Mouse (Mus musculus) midbrain, embryonic 13.5 days (tissue): ENCODE measurements around the gene Ptx4. TPM values are rescaled to one million over a fixed set of nuclear protein-coding genes. Genes with fewer than 3 reads are reported as not detected.
A peak's percentile ranks its signal among the peaks of the same experiment; 100 is the strongest.

Experiments used
- ATAC-seq: fragments of 200-750 bp; cut with Nextera tagmentation; 2 replicates; pipeline ENCODE4 v1.8.0; 2017; ENCODE audit warnings: mild to moderate bottlenecking, moderate TSS enrichment, moderate library complexity
- H3K27ac ChIP-seq: fragments of 300-500 bp; sonication (generic); 2 replicates; pipeline ENCODE4 v1.5.1; 2015; ENCODE audit warnings: inconsistent platforms, mild to moderate bottlenecking, moderate library complexity
- H3K27me3 ChIP-seq: fragments of 300-500 bp; sonication (generic); 2 replicates; pipeline ENCODE4 v1.6.1; 2015; ENCODE audit warnings: mild to moderate bottlenecking, inconsistent platforms
- H3K36me3 ChIP-seq: fragments of 300-500 bp; sonication (generic); 2 replicates; pipeline ENCODE4 v1.6.1; 2015; ENCODE audit warnings: mild to moderate bottlenecking, inconsistent platforms
- H3K4me1 ChIP-seq: fragments of 300-500 bp; sonication (generic); replicated peaks from 2 replicates; pipeline ENCODE4 v1.6.1; 2015; ENCODE audit warnings: inconsistent platforms
- H3K4me2 ChIP-seq: fragments of 300-500 bp; sonication (generic); replicated peaks from 2 replicates; pipeline ENCODE4 v1.6.1; 2015; ENCODE audit warnings: moderate library complexity, mild to moderate bottlenecking, inconsistent platforms
- H3K4me3 ChIP-seq: fragments of 300-500 bp; sonication (generic); replicated peaks from 2 replicates; pipeline ENCODE4 v1.5.1; 2015; ENCODE audit warnings: mild to moderate bottlenecking, inconsistent platforms
- H3K9ac ChIP-seq: fragments of 300-500 bp; sonication (generic); replicated peaks from 2 replicates; pipeline ENCODE4 v1.6.1; 2015; ENCODE audit warnings: mild to moderate bottlenecking, inconsistent platforms
- H3K9me3 ChIP-seq: fragments of 300-500 bp; sonication (generic); 2 replicates; pipeline ENCODE4 v1.6.1; 2016; ENCODE audit warnings: mild to moderate bottlenecking, inconsistent platforms
- WGBS: fragments of 180-500 bp; shearing (Covaris S2); methylation state at CpG from one replicate; pipeline ENCODE4 v1.1.7; 2015; 5-methylcytosine and 5-hydroxymethylcytosine counted together
- polyA plus RNA-seq: library from polyadenylated mRNA; unstranded; fragments of >200 nt; fragmentation: Nextera tagmentation; extraction: Ambion mirVana; gene quantifications from 2 replicates; pipeline ENCODE4 v1.2.1, GENCODE M21; 2015

Ptx4 gene
- polyA plus RNA-seq, 1 experiment from 2014 or later, result not detected

DNA sequence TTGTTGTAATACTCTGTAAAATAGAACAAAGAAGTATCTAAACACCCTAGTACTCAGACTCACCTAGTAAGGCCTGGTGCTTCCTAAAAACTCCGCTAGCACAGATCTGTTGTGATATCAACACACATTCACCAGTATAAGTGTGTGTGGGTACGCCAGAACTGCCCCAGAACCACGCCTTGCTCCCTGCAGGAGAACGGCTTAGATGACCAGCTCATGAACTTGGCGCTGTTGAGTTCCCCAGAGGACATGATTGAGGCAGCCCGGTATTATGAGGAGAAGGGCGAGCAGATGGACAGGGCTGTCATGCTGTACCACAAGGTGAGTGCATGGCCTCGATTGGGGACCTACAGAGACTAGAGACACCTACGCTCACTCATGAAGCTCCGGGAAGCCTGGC is 30.1 kb upstream of the Ptx4 start:
- 93% methylated on average over 10 of the region's 10 CpGs for WGBS

DNA sequence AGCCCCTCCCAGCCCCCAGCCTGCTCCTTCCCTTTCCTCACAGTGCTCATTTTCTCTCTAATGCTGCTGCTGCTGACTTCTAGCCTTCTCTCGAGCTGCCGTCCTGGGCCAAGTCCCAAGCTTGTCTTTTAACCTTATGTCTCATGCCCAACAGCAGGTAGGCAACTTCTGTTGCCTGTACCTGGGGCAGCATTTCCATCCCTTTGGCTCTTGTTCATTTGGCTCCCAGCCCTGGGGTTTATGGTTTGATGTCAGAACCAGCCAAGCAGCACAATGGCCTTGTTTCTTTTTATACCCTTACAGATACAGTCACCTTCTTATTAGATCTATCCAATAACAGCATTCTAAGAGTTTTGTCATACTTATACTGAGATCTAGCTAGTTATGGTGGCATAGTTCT is 24.3 kb upstream of the Ptx4 start:
- WGBS, result 97% methylated on average over 2 of the region's 2 CpGs
- Histone ChIP-seq H3K4me1 (no peaks in the 10 kb centered on the region), H3K36me3 (peaks cover 79% of the 10 kb centered on the region), H3K4me3 (no peak overlapping the region), H3K9me3 (no peaks in the 10 kb centered on the region), H3K4me2 (no peak overlapping the region), H3K9ac (no peak overlapping the region), H3K27me3 (no peaks in the 10 kb centered on the region), H3K27ac (no peak overlapping the region)
- no peak for ATAC-seq

More for the DNA sequence above, 30.1 kb upstream of the Ptx4 start:
- H3K4me3 ChIP-seq, result no peak overlapping the region
- H3K9ac ChIP-seq, result no peak overlapping the region
- no peak for ATAC-seq
- H3K27me3 ChIP-seq, result no peaks in the 10 kb centered on the region
- no peak overlapping the region for H3K27ac ChIP-seq
- H3K4me1 ChIP-seq, result no peaks in the 10 kb centered on the region
- no peaks in the 10 kb centered on the region for H3K9me3 ChIP-seq
- no peak overlapping the region for H3K4me2 ChIP-seq
- peaks cover 68% of the 10 kb centered on the region for H3K36me3 ChIP-seq

DNA sequence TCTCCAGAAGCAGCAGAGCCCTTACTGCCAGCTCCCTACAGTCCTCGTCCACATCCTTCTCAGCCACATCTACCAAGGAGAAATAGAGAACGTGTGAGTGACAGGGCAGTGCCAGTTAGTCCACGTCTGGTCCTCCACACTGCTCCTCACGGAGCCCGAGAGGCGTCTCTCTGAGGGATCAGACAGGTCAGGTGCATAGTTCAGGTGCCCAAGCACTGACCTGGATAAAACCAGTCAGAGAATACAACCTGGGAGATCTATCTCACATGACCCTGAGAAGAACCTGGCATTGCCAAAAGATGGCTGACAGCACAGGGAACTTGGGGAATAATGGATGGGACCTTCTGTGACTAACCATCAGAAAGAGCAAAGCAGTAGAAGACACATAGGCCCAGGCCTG is 20.5 kb upstream of the Ptx4 start:
- Histone ChIP-seq H3K27ac (no peak overlapping the region), H3K4me3 (no peak overlapping the region), H3K4me1 (no peaks in the 10 kb centered on the region), H3K27me3 (no peaks in the 10 kb centered on the region), H3K9me3 (no peaks in the 10 kb centered on the region), H3K36me3 (peaks cover 84% of the 10 kb centered on the region), H3K9ac (no peak overlapping the region), H3K4me2 (no peak overlapping the region)
- WGBS, result 93% methylated on average over 6 of the region's 6 CpGs
- no peak for ATAC-seq

DNA sequence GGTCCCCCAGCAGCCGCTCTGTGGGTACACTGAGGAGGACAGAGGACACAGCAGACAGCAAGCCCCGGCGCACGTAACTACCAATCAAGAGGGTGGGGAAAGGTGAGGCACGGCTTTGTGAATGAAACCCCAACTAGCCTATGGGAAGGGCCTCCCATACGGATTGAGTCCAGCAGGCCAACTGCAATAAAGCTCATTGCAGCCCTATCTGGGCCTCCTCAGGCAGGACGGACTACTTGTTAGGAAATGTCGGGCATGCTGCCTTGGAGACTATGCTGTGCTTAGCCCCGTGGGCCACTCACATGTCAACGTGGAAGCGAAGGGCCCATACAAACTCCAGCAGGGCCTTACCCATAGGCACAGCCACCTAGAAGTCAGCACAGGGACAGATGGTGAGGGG is 19.2 kb upstream of the Ptx4 start:
- H3K27ac ChIP-seq, result no peak overlapping the region
- no peaks in the 10 kb centered on the region for H3K4me1 ChIP-seq
- H3K36me3 ChIP-seq, result peaks cover 89% of the 10 kb centered on the region
- H3K27me3 ChIP-seq, result no peaks in the 10 kb centered on the region
- no peaks in the 10 kb centered on the region for H3K9me3 ChIP-seq
- 95% methylated on average over 11 of the region's 11 CpGs for WGBS
- no peak overlapping the region for H3K4me2 ChIP-seq
- ATAC-seq, result no peak
- no peak overlapping the region for H3K9ac ChIP-seq
- H3K4me3 ChIP-seq, result no peak overlapping the region

DNA sequence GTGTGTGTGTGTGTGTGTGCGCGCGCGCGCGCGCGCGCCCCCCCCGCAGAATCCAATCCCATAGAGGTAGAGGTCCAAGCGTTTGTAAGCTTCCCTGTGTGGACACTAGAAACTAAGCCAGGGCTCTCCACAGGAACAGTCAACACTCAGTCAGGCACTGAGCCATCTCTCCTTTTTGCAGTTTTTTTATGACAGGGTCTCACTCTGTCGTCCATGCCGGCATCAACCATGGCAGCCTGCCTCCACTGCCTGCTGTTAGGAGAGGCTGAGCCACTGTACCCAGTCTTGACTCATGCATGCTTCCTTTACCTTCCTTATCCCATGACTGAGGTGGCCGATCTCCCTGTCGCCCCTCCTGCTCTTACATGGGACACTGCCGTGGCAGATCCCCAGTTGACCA is 12.8 kb upstream of the Ptx4 start:
- H3K4me1 ChIP-seq, result 0 out of 2 replicates have a peak, but pooled peaks cover under 1% of the 10 kb centered on the region
- no peaks in the 10 kb centered on the region for H3K27me3 ChIP-seq
- H3K9ac ChIP-seq, result no peak overlapping the region
- H3K36me3 ChIP-seq, result peaks cover 97% of the 10 kb centered on the region
- no peak overlapping the region for H3K4me2 ChIP-seq
- H3K9me3 ChIP-seq, result no peaks in the 10 kb centered on the region
- no peak overlapping the region for H3K4me3 ChIP-seq
- no peak for ATAC-seq
- no peak overlapping the region for H3K27ac ChIP-seq
- WGBS, result 97% methylated on average over 11 of the region's 16 CpGs

DNA sequence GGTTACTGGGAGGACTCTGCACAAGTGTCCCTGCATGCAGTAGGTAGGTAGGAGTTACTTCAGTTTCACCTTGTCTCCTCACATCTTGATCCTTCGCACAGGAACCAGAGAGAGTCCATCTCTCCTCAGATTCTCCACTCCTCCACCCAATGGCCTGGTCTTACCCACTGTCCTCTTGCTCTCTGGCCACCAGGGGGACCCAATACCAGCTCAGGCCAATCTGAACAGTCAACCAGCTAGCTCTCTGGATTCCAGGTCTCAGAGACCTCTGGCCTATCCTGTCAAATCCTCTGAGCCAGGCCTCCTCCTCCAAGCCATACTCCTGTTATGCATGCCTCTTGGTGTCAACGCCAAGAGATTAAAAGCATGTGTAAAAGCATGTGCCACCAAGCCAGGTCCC is 11.0 kb upstream of the Ptx4 start:
- Histone ChIP-seq H3K4me1 (peaks cover 9% of the 10 kb centered on the region), H3K36me3 (peaks cover 88% of the 10 kb centered on the region), H3K4me3 (no peak overlapping the region), H3K27me3 (no peaks in the 10 kb centered on the region), H3K27ac (no peak overlapping the region), H3K9ac (no peak overlapping the region), H3K4me2 (no peak overlapping the region), H3K9me3 (no peaks in the 10 kb centered on the region)
- 80% methylated on average over 2 of the region's 2 CpGs for WGBS
- ATAC-seq, result no peak

DNA sequence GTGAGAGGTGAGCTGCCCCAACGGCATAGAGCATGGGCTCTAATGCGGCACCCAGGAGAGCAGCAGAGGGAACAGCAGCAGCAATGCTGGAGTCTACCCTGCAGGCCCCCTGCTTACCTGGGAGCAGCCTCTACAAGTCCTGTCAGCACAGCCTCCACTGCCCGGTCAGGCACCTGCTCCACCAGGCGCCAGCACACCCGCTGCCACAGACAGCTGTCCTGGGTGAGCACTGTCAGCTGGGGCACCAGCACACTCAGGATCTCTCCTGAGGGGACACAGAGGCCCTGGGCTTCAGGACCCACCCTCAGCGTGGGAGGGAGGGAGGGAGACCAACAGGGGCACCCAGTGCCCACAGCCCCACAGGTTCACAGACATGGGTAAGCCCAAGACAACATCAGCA is 10.0 kb upstream of the Ptx4 start:
- ATAC-seq, result no peak
- Histone ChIP-seq H3K36me3 (peaks cover 78% of the 10 kb centered on the region), H3K4me2 (no peak overlapping the region), H3K27me3 (no peaks in the 10 kb centered on the region), H3K9me3 (no peaks in the 10 kb centered on the region), H3K4me1 (peaks cover 16% of the 10 kb centered on the region), H3K4me3 (no peak overlapping the region), H3K27ac (no peak overlapping the region), H3K9ac (no peak overlapping the region)
- WGBS, result 97% methylated on average over 6 of the region's 6 CpGs

DNA sequence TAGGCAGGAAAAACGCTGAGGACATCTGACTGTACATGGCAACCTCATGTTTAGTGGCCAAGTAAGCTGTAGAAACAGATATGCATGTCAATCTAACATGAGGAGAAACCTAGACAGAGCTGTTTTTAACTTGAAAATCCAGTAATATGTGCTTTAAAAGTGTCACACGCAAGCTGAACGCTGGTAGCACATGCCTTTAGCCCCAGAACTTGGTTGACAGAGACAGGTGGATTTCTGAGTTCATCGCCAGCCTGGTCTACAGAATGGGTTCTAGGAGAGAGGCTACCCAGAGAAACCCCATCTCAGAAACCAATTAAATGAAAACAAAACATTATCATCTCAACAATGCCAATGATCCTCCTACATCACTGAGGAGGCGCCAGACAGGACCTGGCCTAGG is 9.3 kb upstream of the Ptx4 start:
- WGBS, result 95% methylated on average over 5 of the region's 5 CpGs
- Histone ChIP-seq H3K9ac (no peak overlapping the region), H3K4me2 (no peak overlapping the region), H3K27ac (no peak overlapping the region), H3K4me1 (peaks cover 19% of the 10 kb centered on the region), H3K4me3 (no peak overlapping the region), H3K9me3 (no peaks in the 10 kb centered on the region), H3K27me3 (no peaks in the 10 kb centered on the region), H3K36me3 (peaks cover 72% of the 10 kb centered on the region)
- no peak for ATAC-seq

DNA sequence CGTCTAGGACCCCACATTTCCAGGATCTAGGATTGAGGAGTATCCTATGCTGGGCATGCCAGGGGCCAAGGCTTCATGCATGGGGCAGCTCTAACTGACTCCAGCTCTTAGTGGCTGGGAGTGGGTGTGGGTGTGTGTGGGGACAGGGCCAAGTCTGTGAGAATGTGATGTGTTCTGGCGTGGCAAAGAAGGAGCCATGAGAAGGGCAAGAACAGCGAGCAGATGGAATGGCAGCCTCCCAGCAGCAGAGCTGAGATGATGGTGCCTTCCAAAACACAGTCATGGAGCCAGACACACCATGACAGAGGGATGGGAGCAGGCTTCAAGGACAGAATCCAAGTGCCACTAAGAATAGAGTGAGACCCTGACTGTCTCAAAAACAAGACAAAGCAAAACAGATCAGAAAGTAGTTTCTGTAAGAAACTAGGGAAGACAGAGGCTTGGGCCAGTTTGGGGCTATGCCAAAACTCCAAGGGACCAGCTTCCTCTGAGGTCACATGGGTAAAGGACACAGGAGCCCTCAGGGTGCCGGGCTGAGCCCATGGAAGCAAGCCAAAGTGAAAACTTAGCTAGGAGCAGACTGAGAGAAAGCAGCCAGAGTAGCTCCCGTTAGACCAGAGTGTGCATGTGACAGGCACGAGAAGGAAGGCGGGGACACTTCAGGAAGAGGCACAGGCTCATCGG is 8.7 kb upstream of the Ptx4 start:
- H3K4me2 ChIP-seq, result no peak overlapping the region
- no peak overlapping the region for H3K4me3 ChIP-seq
- peaks cover 65% of the 10 kb centered on the region for H3K36me3 ChIP-seq
- no peaks in the 10 kb centered on the region for H3K27me3 ChIP-seq
- H3K9me3 ChIP-seq, result no peaks in the 10 kb centered on the region
- H3K27ac ChIP-seq, result no peak overlapping the region
- no peak overlapping the region for H3K9ac ChIP-seq
- no peak for ATAC-seq
- WGBS, result 94% methylated on average over 8 of the region's 8 CpGs
- peaks cover 22% of the 10 kb centered on the region for H3K4me1 ChIP-seq

DNA sequence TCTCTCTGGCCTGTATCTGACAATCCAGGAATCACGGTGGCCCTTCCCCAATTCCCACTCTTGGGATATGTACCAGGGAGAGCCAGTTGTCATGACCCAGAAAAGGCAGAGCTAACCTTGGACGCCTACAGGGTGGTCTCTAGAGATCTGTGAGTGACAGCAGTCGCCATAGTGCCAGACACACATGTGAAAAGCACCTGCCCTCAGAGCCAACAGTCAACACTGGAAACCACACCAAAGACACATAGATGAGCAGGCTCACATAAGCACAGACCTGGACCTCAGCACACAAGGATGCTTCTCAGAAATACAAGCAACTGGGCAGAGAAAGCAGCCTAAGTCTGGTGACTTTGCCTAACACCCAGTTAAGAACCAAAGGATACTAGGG is 8.1 kb upstream of the Ptx4 start:
- Histone ChIP-seq H3K9me3 (no peaks in the 10 kb centered on the region), H3K9ac (no peak overlapping the region), H3K4me1 (peaks cover 22% of the 10 kb centered on the region), H3K4me3 (no peak overlapping the region), H3K36me3 (peaks cover 60% of the 10 kb centered on the region), H3K27ac (no peak overlapping the region), H3K27me3 (no peaks in the 10 kb centered on the region), H3K4me2 (no peak overlapping the region)
- WGBS, result 88% methylated on average over 3 of the region's 3 CpGs
- no peak for ATAC-seq

DNA sequence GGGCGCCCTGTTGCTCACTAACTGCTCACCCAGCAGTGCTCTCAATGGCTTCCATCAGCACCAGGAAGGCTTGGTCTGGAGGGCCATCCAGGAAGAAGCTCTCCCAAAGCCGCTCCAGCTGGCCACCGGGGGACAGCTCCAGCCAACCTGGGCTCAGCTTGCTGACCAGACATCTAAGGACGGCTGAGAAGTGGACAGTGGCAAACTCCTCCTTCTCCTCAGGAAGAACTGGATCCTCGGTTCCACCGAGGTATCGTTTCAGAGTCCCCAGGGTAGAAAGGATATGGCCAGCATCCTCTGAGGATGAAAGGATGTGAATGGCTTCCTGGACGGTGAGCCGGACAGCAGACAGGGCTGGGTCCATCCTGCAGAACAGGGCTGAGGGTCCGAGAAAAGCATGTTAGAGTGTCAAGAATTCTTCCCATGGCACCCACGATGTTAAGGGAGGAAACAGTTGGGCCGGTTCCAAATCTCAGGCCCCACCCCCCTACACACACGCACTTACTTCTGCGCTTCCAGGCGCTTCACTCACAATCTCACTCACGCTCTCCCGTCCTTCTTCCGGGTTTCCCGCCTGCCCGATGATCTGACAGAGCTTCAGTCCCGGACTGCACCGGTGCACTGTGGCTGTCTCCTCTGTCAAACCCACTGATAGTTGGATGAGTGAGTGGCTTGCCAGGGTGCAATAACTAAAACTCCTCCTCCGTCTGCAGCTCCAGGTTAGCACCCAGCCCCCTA is 5.5 kb upstream of the Ptx4 start:
- H3K9me3 ChIP-seq, result no peaks in the 10 kb centered on the region
- 13% methylated on average over 23 of the region's 23 CpGs for WGBS
- H3K4me2 ChIP-seq, result peak overlapping the region; percentile 91
- peak overlapping the region; percentile 78 for H3K9ac ChIP-seq
- peak overlapping the region; percentile 59 for H3K4me3 ChIP-seq
- peaks cover 6% of the 10 kb centered on the region; the same call in 1 of the 2 replicates for H3K27me3 ChIP-seq
- peak overlapping the region; percentile 84 for H3K27ac ChIP-seq
- H3K36me3 ChIP-seq, result peaks cover 36% of the 10 kb centered on the region
- ATAC-seq, result peak; percentile 71
- H3K4me1 ChIP-seq, result peaks cover 22% of the 10 kb centered on the region

DNA sequence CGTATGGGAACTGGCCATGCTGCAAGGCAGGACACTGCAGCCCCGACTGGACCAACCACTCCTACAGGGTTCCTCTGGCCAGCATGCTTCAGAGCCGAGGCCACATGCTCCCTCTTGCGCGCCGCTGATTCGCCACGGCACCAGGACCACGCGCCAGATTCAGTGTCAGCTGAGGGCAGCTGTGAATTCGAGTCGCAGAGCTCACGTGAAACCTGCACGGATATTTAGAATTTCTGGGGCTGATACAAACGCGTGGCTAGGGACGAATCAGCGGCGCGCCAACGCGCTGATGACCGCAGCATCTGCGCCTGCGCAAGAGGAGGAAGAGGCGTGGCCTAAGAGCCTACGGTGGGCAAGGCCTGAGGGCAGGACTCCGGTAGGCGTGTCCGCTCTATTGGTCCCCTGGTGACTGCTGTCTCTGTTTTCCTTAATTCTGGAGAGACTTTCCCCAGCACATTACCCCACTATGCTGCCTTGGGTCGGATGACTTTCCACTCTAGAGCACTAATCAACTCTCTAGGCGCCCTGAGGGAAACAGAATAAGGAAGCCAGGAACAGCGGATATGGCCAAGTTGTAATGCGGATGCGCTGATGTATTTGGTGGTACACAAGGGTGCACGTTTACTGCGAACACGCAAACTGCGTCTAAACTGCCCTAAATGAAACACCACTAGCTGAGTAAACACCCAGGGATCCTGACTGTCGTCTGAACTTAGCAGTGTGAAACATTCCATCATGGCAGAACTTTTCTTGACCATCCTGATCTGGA is 4.7 kb upstream of the Ptx4 start, which contains the start of gene Telo2:
Gene Telo2 (minus strand): TSS at position 304 of the 769 bp plus-strand sequence.
- H3K36me3 ChIP-seq, result peaks cover 28% of the 10 kb centered on the region
- H3K4me2 ChIP-seq, result peak within 1 kb of the TSS; percentile 91
- H3K4me3 ChIP-seq, result peak within 1 kb of the TSS; percentile 59
- 5% methylated on average over 40 of the region's 40 CpGs for WGBS
- H3K9me3 ChIP-seq, result no peaks in the 10 kb centered on the region
- peaks cover 6% of the 10 kb centered on the region; the same call in 1 of the 2 replicates for H3K27me3 ChIP-seq
- peaks cover 22% of the 10 kb centered on the region for H3K4me1 ChIP-seq
- peak within 1 kb of the TSS; percentile 78 for H3K9ac ChIP-seq
- peak within 1 kb of the TSS; percentile 84 for H3K27ac ChIP-seq
- peak; percentile 96 for ATAC-seq
